Mouse (Mus musculus): Measurements from ENCODE around the gene Kif5a. TPM values are rescaled to one million over a fixed set of nuclear protein-coding genes. Genes with fewer than 3 reads are reported as not detected.

The Kif5a gene
- polyA plus RNA-seq, 1 experiment from 2014 or later: 7.6 TPM

DNA sequence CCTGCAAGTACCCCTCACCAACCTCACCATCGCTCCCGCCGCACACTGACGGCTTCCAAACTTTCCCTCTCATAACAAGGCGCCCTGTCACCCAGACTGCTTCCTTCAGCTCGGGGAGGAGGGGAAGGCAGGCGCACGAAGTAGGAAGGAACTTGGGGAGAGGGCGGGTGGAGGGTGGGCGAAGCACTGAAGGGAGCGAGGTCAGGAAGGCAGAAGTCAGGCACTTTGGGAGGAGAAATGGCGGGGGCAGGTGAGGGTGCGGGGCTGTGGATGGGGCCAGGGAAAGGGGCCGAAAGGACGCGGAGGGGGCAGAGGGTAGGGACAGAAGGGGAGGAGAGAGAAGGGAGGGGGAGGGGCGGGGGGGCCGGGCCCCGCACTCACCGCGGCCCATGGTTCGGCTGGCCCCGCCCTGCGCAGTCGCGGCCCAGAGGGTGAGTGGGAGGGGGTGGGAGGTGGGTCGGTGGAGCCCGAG lies 25.2 kb upstream of the Kif5a start:
- H3K27ac ChIP-seq (replicated peaks): peak overlapping the region; percentile 100
- peaks cover 69% of the 10 kb centered on the region for H3K4me1 ChIP-seq
- 2% methylated on average over 27 of the region's 28 CpGs for WGBS
- H3K9ac ChIP-seq: peak overlapping the region; percentile 65
- no peaks in the 10 kb centered on the region for H3K9me3 ChIP-seq (replicated peaks)
- H3K4me2 ChIP-seq (replicated peaks): peak overlapping the region; percentile 84
- H3K27me3 ChIP-seq: no peaks in the 10 kb centered on the region
- no peak; the same call in none of the 2 replicates for ATAC-seq (ENCODE audit: insufficient number of reproducible peaks, low FRiP score, low TSS enrichment, low read depth)
- H3K4me3 ChIP-seq (replicated peaks): peak overlapping the region; percentile 71
- H3K36me3 ChIP-seq: peaks cover 47% of the 10 kb centered on the region

GRCm38 (mm10) chr10:127287936-127288293 lies 24.8 kb upstream of the Kif5a start:
- Histone ChIP-seq H3K4me1 (peaks cover 64% of the 10 kb centered on the region), H3K4me3 (replicated peaks) (peak overlapping the region; percentile 71), H3K9ac (peak overlapping the region; percentile 65), H3K9me3 (replicated peaks) (no peaks in the 10 kb centered on the region), H3K4me2 (replicated peaks) (peak overlapping the region; percentile 84), H3K27me3 (no peaks in the 10 kb centered on the region), H3K27ac (replicated peaks) (peak overlapping the region; percentile 100), H3K36me3 (peaks cover 47% of the 10 kb centered on the region)
- no peak for ATAC-seq (ENCODE audit: insufficient number of reproducible peaks, low FRiP score, low TSS enrichment, low read depth)
- 1% methylated on average over 3 of the region's 3 CpGs for WGBS

GRCm38 (mm10) chr10:127287271-127287935 lies 24.3 kb upstream of the Kif5a start:
- peaks cover 51% of the 10 kb centered on the region for H3K36me3 ChIP-seq
- peak overlapping the region; percentile 65 for H3K9ac ChIP-seq
- peaks cover 59% of the 10 kb centered on the region for H3K4me1 ChIP-seq
- H3K27ac ChIP-seq (replicated peaks): peak overlapping the region; percentile 100
- no peaks in the 10 kb centered on the region for H3K27me3 ChIP-seq
- 70% methylated on average over 15 of the region's 15 CpGs for WGBS
- peak overlapping the region; percentile 71 for H3K4me3 ChIP-seq (replicated peaks)
- ATAC-seq (ENCODE audit: insufficient number of reproducible peaks, low FRiP score, low TSS enrichment, low read depth): no peak
- H3K9me3 ChIP-seq (replicated peaks): no peaks in the 10 kb centered on the region
- H3K4me2 ChIP-seq (replicated peaks): peak overlapping the region; percentile 84

- peak overlapping the region; percentile 65; the same call in 1 of the 2 replicates for H3K9ac ChIP-seq
- 54% methylated on average over 7 of the region's 7 CpGs for WGBS
- H3K4me1 ChIP-seq: peaks cover 53% of the 10 kb centered on the region
- peaks cover 58% of the 10 kb centered on the region for H3K36me3 ChIP-seq
- H3K4me2 ChIP-seq (replicated peaks): peak overlapping the region; percentile 84; the same call in 1 of the 2 replicates
- H3K4me3 ChIP-seq (replicated peaks): peak overlapping the region; percentile 71; the same call in 1 of the 2 replicates
- no peaks in the 10 kb centered on the region for H3K27me3 ChIP-seq
- no peak for ATAC-seq (ENCODE audit: insufficient number of reproducible peaks, low FRiP score, low TSS enrichment, low read depth)
- no peaks in the 10 kb centered on the region for H3K9me3 ChIP-seq (replicated peaks)
- no peak overlapping the region for H3K27ac ChIP-seq (replicated peaks)
Observed at GRCm38 (mm10) chr10:127286730-127287129, 23.6 kb upstream of the Kif5a start.

- Histone ChIP-seq H3K9me3 (replicated peaks) (no peaks in the 10 kb centered on the region), H3K27ac (replicated peaks) (no peak overlapping the region), H3K27me3 (no peaks in the 10 kb centered on the region), H3K4me3 (replicated peaks) (no peak overlapping the region), H3K36me3 (peaks cover 63% of the 10 kb centered on the region), H3K4me1 (peaks cover 48% of the 10 kb centered on the region), H3K4me2 (replicated peaks) (no peak overlapping the region), H3K9ac (no peak overlapping the region)
- ATAC-seq (ENCODE audit: insufficient number of reproducible peaks, low FRiP score, low TSS enrichment, low read depth): no peak
- WGBS: 75% methylated on average over 7 of the region's 7 CpGs
Observed at GRCm38 (mm10) chr10:127286194-127286593, 23.0 kb upstream of the Kif5a start.

- Histone ChIP-seq H3K4me1 (peaks cover 48% of the 10 kb centered on the region), H3K27ac (replicated peaks) (no peak overlapping the region), H3K36me3 (peaks cover 69% of the 10 kb centered on the region), H3K4me3 (replicated peaks) (no peak overlapping the region), H3K27me3 (no peaks in the 10 kb centered on the region), H3K9me3 (replicated peaks) (no peaks in the 10 kb centered on the region), H3K9ac (peak overlapping the region; percentile 12; the same call in 1 of the 2 replicates), H3K4me2 (replicated peaks) (no peak overlapping the region)
- WGBS: 84% methylated on average over 13 of the region's 13 CpGs
- ATAC-seq (ENCODE audit: insufficient number of reproducible peaks, low FRiP score, low TSS enrichment, low read depth): no peak
Observed at GRCm38 (mm10) chr10:127285644-127286043, 22.5 kb upstream of the Kif5a start.

DNA sequence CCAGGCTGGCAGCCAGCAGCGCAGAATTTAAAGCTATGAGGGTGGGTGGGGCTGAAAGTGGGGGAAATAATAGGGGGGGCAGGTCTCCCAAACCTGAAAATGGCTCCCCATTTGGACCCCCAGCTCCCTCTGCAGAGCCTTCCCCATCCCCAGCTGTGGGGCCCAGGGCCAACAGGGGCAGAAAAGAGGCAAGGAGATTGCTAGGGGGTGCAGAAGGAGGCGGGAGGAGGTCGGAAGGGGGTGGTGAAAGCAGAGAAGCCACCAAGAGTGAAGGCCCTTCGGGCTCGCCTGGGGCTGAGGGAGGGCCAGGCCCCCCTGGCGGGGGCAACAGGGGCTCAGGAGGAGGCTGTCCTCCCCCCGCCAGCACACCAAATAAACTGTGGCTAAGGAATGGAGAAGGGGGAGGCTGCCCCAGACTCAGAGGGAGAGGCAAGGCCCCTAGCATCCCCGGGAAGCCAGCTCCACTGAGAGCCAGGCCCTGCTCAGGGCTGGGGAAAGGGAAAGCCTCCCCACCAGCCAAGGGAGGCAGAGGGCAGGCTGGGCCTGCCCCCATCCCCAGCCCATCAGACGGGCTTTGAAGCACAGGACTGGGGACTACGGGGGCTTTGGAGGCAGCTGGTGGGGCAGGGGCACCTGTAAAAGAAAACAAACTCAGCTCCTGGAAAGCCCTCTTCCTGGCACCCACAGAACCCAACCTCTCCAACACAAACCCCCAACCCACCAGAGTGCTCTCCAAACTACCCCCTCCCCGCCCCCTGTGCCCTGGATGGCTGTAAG lies 21.8 kb upstream of the Kif5a start:
- H3K36me3 ChIP-seq: peaks cover 76% of the 10 kb centered on the region
- 72% methylated on average over 11 of the region's 11 CpGs for WGBS
- no peak overlapping the region for H3K4me2 ChIP-seq (replicated peaks)
- peaks cover 46% of the 10 kb centered on the region for H3K4me1 ChIP-seq
- peak overlapping the region; percentile 12; the same call in 1 of the 2 replicates for H3K9ac ChIP-seq
- ATAC-seq (ENCODE audit: insufficient number of reproducible peaks, low FRiP score, low TSS enrichment, low read depth): no peak
- no peak overlapping the region for H3K4me3 ChIP-seq (replicated peaks)
- H3K27me3 ChIP-seq: no peaks in the 10 kb centered on the region
- H3K9me3 ChIP-seq (replicated peaks): no peaks in the 10 kb centered on the region
- no peak overlapping the region for H3K27ac ChIP-seq (replicated peaks)

- H3K4me3 ChIP-seq (replicated peaks): no peak overlapping the region
- H3K36me3 ChIP-seq: peaks cover 84% of the 10 kb centered on the region
- H3K9me3 ChIP-seq (replicated peaks): no peaks in the 10 kb centered on the region
- no peak overlapping the region; the same call in 1 of the 2 replicates for H3K27ac ChIP-seq (replicated peaks)
- no peak overlapping the region for H3K9ac ChIP-seq
- ATAC-seq (ENCODE audit: insufficient number of reproducible peaks, low FRiP score, low TSS enrichment, low read depth): no peak
- H3K4me2 ChIP-seq (replicated peaks): no peak overlapping the region
- no peaks in the 10 kb centered on the region for H3K27me3 ChIP-seq
- 94% methylated on average over 7 of the region's 7 CpGs for WGBS
- peaks cover 39% of the 10 kb centered on the region for H3K4me1 ChIP-seq
Observed at GRCm38 (mm10) chr10:127284105-127284622, 21.0 kb upstream of the Kif5a start.

DNA sequence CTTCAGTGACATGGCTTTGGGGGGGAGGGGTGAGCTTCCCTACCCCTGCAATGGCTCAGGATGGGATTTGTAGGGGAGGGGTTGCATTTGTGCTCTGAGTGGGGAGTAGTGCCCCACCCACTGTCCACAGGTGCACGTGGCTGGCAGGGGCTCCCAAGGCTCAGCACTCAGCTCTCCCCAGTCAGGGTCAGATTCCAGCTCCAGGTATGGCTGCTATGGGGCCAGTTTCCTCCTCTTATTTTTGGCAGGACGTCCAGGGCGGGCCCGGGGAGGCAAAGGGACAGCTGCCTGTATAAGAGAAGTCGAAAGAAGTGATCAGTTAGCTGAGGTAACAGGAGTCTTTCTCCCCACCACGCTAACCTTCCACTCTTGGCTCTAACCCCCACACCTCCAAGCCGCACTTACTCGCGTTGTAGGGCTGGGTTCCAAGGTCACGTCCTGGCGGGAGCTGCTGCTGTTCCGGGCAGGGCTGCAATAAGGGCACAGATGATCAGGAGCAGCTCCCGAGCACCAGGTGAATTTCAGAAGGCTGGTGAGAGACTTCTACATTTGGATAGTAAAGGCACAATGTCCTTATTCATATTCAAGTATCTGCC lies 19.6 kb upstream of the Kif5a start:
- peaks cover 98% of the 10 kb centered on the region for H3K36me3 ChIP-seq
- H3K27me3 ChIP-seq: no peaks in the 10 kb centered on the region
- no peak for ATAC-seq (ENCODE audit: insufficient number of reproducible peaks, low FRiP score, low TSS enrichment, low read depth)
- no peak overlapping the region for H3K4me2 ChIP-seq (replicated peaks)
- H3K4me3 ChIP-seq (replicated peaks): no peak overlapping the region
- H3K4me1 ChIP-seq: peaks cover 33% of the 10 kb centered on the region
- no peak overlapping the region for H3K9ac ChIP-seq
- no peaks in the 10 kb centered on the region for H3K9me3 ChIP-seq (replicated peaks)
- 82% methylated on average over 13 of the region's 13 CpGs for WGBS
- no peak overlapping the region for H3K27ac ChIP-seq (replicated peaks)

GRCm38 (mm10) chr10:127281316-127281715 lies 18.2 kb upstream of the Kif5a start:
- peaks cover 100% of the 10 kb centered on the region for H3K36me3 ChIP-seq
- ATAC-seq (ENCODE audit: insufficient number of reproducible peaks, low FRiP score, low TSS enrichment, low read depth): no peak
- H3K4me2 ChIP-seq (replicated peaks): no peak overlapping the region
- H3K4me1 ChIP-seq: peaks cover 19% of the 10 kb centered on the region
- no peaks in the 10 kb centered on the region for H3K27me3 ChIP-seq
- no peak overlapping the region for H3K9ac ChIP-seq
- no peak overlapping the region for H3K4me3 ChIP-seq (replicated peaks)
- WGBS: 83% methylated on average over 8 of the region's 8 CpGs
- no peak overlapping the region for H3K27ac ChIP-seq (replicated peaks)
- H3K9me3 ChIP-seq (replicated peaks): no peaks in the 10 kb centered on the region

- Histone ChIP-seq H3K27ac (replicated peaks) (no peak overlapping the region), H3K27me3 (no peaks in the 10 kb centered on the region), H3K9ac (no peak overlapping the region), H3K9me3 (replicated peaks) (no peaks in the 10 kb centered on the region), H3K4me2 (replicated peaks) (no peak overlapping the region), H3K4me3 (replicated peaks) (no peak overlapping the region), H3K4me1 (peaks cover 4% of the 10 kb centered on the region), H3K36me3 (peaks cover 100% of the 10 kb centered on the region)
- 88% methylated on average over 2 of the region's 2 CpGs for WGBS
- no peak for ATAC-seq (ENCODE audit: insufficient number of reproducible peaks, low FRiP score, low TSS enrichment, low read depth)
Observed at GRCm38 (mm10) chr10:127279730-127280129, 16.6 kb upstream of the Kif5a start.

Measured in embryonic facial prominence, embryonic 15.5 days (tissue).